Mouse (Mus musculus) testis, postnatal 14 days (tissue): ENCODE results near the gene Arid1b.

Source experiments
- DNase-seq: peaks from one replicate; pipeline ENCODE4 v3.0.0; 2021; ENCODE audit warnings: low spot score

Arid1b gene

GRCm38 (mm10) chr17:5021303-5022003 lies 27.3 kb downstream of the Arid1b start:
- DNase-seq: no peak

GRCm38 (mm10) chr17:5022019-5022544 lies 27.9 kb downstream of the Arid1b start:
- DNase-seq: no peak

GRCm38 (mm10) chr17:5023745-5024144 lies 29.6 kb downstream of the Arid1b start:
- no peak for DNase-seq

GRCm38 (mm10) chr17:5025400-5025799 lies 31.3 kb downstream of the Arid1b start:
- no peak for DNase-seq

GRCm38 (mm10) chr17:5026578-5026977 lies 32.4 kb downstream of the Arid1b start:
- no peak for DNase-seq

- no peak for DNase-seq
These were observed 35.0 kb downstream of the Arid1b start for GRCm38 (mm10) chr17:5029148-5029547.

GRCm38 (mm10) chr17:5030290-5030689 lies 36.2 kb downstream of the Arid1b start:
- no peak for DNase-seq

- no peak for DNase-seq
These were observed 39.2 kb downstream of the Arid1b start for GRCm38 (mm10) chr17:5033346-5033745.

- DNase-seq: no peak
These were observed 40.1 kb downstream of the Arid1b start for GRCm38 (mm10) chr17:5034201-5034600.

GRCm38 (mm10) chr17:5036200-5036835 lies 42.2 kb downstream of the Arid1b start:
- no peak for DNase-seq

GRCm38 (mm10) chr17:5037199-5037598 lies 43.1 kb downstream of the Arid1b start:
- no peak for DNase-seq

GRCm38 (mm10) chr17:5039826-5040225 lies 45.7 kb downstream of the Arid1b start:
- no peak for DNase-seq

GRCm38 (mm10) chr17:5043871-5044270 lies 49.7 kb downstream of the Arid1b start:
- no peak for DNase-seq

- no peak for DNase-seq
These were observed 51.5 kb downstream of the Arid1b start for GRCm38 (mm10) chr17:5045613-5046012.

GRCm38 (mm10) chr17:5047373-5047772 lies 53.2 kb downstream of the Arid1b start:
- DNase-seq: no peak

- DNase-seq: no peak
These were observed 56.1 kb downstream of the Arid1b start for GRCm38 (mm10) chr17:5050266-5050665.

GRCm38 (mm10) chr17:5050970-5051530 lies 56.9 kb downstream of the Arid1b start:
- DNase-seq: no peak

GRCm38 (mm10) chr17:5052091-5052799 lies 58.1 kb downstream of the Arid1b start:
- DNase-seq: no peak

- no peak for DNase-seq
These were observed 58.7 kb downstream of the Arid1b start for GRCm38 (mm10) chr17:5052800-5053179.

GRCm38 (mm10) chr17:5053201-5053600 lies 59.1 kb downstream of the Arid1b start:
- no peak for DNase-seq

GRCm38 (mm10) chr17:5055412-5055811 lies 61.3 kb downstream of the Arid1b start:
- no peak for DNase-seq

GRCm38 (mm10) chr17:5056654-5057053 lies 62.5 kb downstream of the Arid1b start:
- no peak for DNase-seq

- DNase-seq: no peak
These were observed 63.2 kb downstream of the Arid1b start for GRCm38 (mm10) chr17:5057286-5057685.
